Mouse (Mus musculus) erythroid progenitor cell, adult 5-6 weeks (primary cell): ENCODE data around the gene Tcf3. TPM values are rescaled to one million over a fixed set of nuclear protein-coding genes. Genes with fewer than 3 reads are reported as not detected.

Experiments used
- ATAC-seq: replicated peaks from 2 replicates; pipeline ENCODE4 v1.8.0; 2016; ENCODE audit warnings: moderate number of reproducible peaks, mild to moderate bottlenecking, moderate TSS enrichment, inconsistent platforms; ENCODE audit not compliant: poor library complexity, low FRiP score, severe bottlenecking
- total RNA-seq, 2 experiments: library from RNA; stranded (forward) in 1 of 2; stranded (reverse) in 1 of 2; fragments of 150-400 nt in 1 of 2; fragments of 186-747, 209-891 nt in 1 of 2; gene quantifications; 2 replicates each; pipeline versions ENCODE4 v1.2.3 to v1.2.4; 2015 to 2017; ENCODE audit warnings: low replicate concordance in 2 of 2

The Tcf3 gene
- total RNA-seq, 2 experiments from 2014 or later: 127 to 145 TPM

DNA sequence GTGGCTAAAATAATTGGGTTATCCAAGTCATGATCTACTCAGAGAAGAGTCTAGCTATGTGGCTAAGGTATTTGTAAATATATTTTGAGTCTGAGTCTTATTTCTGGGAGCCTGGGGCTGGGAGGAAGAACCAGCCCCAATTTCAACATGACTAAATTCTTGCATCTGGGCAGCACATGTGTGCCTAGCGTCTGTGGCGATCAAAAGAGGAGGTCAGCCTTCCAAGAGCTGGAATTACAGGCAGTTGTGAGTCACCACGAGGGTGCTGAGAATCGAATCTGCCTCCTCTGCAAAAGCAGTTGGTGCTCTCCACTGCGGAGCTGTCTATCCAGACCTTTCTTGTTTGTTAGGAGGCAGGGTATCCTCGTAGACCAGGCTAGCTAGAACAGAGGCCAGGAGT, 67.7 kb downstream of the Tcf3 start:
- no peak for ATAC-seq

DNA sequence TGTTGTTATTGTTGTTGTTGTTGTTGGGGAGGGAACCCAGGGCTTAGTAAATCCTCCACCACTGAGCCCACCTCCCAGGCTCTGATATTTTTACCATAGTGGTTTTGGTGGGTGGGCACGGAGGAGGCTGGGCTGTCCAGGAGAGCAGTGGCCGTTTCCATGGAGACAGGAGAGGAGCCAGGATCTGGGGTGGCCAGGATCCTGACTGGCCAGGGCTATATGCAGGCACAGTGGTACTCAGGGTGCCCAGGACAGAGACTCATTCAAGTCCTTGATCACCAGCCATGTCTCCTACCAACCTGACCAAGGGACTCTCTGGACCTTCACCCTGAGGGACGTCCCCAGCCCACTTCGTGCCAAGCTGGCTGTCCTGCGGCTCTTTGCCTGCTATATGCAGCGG, 69.7 kb downstream of the Tcf3 start:
- no peak for ATAC-seq

Other genes with a start within 250 kb of the Tcf3 start
- gene Mum1, start 207.2 kb downstream of the Tcf3 start, total RNA-seq (2015; ENCODE audit: low replicate concordance): 26.3 and 59.5 TPM in 2 replicates
- gene Mum1, start 207.2 kb downstream of the Tcf3 start, total RNA-seq (2017; ENCODE audit: low replicate concordance): 65.3 and 74.2 TPM in 2 replicates
- 87.6 and 109 TPM in 2 replicates for gene Ndufs7, start 184.5 kb downstream of the Tcf3 start, total RNA-seq (2015; ENCODE audit: low replicate concordance)
- 43.9 and 66.0 TPM in 2 replicates for gene Ndufs7, start 184.5 kb downstream of the Tcf3 start, total RNA-seq (2017; ENCODE audit: low replicate concordance)
- gene Gamt, start 172.6 kb downstream of the Tcf3 start, total RNA-seq (2015; ENCODE audit: low replicate concordance): 1.4 TPM in 1 of 2 replicates, not detected in the other
- not detected in 2 replicates for gene Gamt, start 172.6 kb downstream of the Tcf3 start, total RNA-seq (2017; ENCODE audit: low replicate concordance)
- 35.6 and 83.6 TPM in 2 replicates for gene Dazap1, start 172.2 kb downstream of the Tcf3 start, total RNA-seq (2015; ENCODE audit: low replicate concordance)
- gene Dazap1, start 172.2 kb downstream of the Tcf3 start, total RNA-seq (2017; ENCODE audit: low replicate concordance): 72.0 and 102 TPM in 2 replicates
- 689 and 862 TPM in 2 replicates for gene Rps15, start 141.2 kb downstream of the Tcf3 start, total RNA-seq (2015; ENCODE audit: low replicate concordance)
- gene Rps15, start 141.2 kb downstream of the Tcf3 start, total RNA-seq (2017; ENCODE audit: low replicate concordance): 557 and 668 TPM in 2 replicates
- gene Apc2, start 137.7 kb downstream of the Tcf3 start, total RNA-seq (2015; ENCODE audit: low replicate concordance): not detected in 2 replicates
- 0.13 TPM in 1 of 2 replicates, not detected in the other for gene Apc2, start 137.7 kb downstream of the Tcf3 start, total RNA-seq (2017; ENCODE audit: low replicate concordance)
- 7.2 and 13.4 TPM in 2 replicates for gene 2310011J03Rik, start 113.1 kb downstream of the Tcf3 start, total RNA-seq (2015; ENCODE audit: low replicate concordance)
- gene 2310011J03Rik, start 113.1 kb downstream of the Tcf3 start, total RNA-seq (2017; ENCODE audit: low replicate concordance): 6.1 and 10.8 TPM in 2 replicates
- not detected in 2 replicates for gene Pcsk4, start 104.1 kb downstream of the Tcf3 start, total RNA-seq (2015; ENCODE audit: low replicate concordance)
- 1.0 TPM in 1 of 2 replicates, not detected in the other for gene Pcsk4, start 104.1 kb downstream of the Tcf3 start, total RNA-seq (2017; ENCODE audit: low replicate concordance)
- gene Reep6, start 103.7 kb downstream of the Tcf3 start, total RNA-seq (2015; ENCODE audit: low replicate concordance): 17.2 and 22.3 TPM in 2 replicates
- 16.8 and 18.2 TPM in 2 replicates for gene Reep6, start 103.7 kb downstream of the Tcf3 start, total RNA-seq (2017; ENCODE audit: low replicate concordance)
- gene Adamtsl5, start 85.2 kb downstream of the Tcf3 start, total RNA-seq (2015; ENCODE audit: low replicate concordance): 0.84 TPM in 1 of 2 replicates, not detected in the other
- gene Adamtsl5, start 85.2 kb downstream of the Tcf3 start, total RNA-seq (2017; ENCODE audit: low replicate concordance): 0.13 and 30.2 TPM in 2 replicates
- not detected in 2 replicates for gene Plk5, start 77.2 kb downstream of the Tcf3 start, total RNA-seq (2015; ENCODE audit: low replicate concordance)
- not detected in 2 replicates for gene Plk5, start 77.2 kb downstream of the Tcf3 start, total RNA-seq (2017; ENCODE audit: low replicate concordance)
- 1.4 TPM in 1 of 2 replicates, not detected in the other for gene Mex3d, start 46.0 kb downstream of the Tcf3 start, total RNA-seq (2015; ENCODE audit: low replicate concordance)
- 6.7 TPM in 1 of 2 replicates, not detected in the other for gene Mex3d, start 46.0 kb downstream of the Tcf3 start, total RNA-seq (2017; ENCODE audit: low replicate concordance)
- gene Mbd3, start 34.1 kb downstream of the Tcf3 start, total RNA-seq (2015; ENCODE audit: low replicate concordance): 33.5 TPM in 2 replicates
- gene Mbd3, start 34.1 kb downstream of the Tcf3 start, total RNA-seq (2017; ENCODE audit: low replicate concordance): 39.7 and 45.8 TPM in 2 replicates
- gene Uqcr11, start 26.8 kb downstream of the Tcf3 start, total RNA-seq (2015; ENCODE audit: low replicate concordance): 65.8 and 80.0 TPM in 2 replicates
- gene Uqcr11, start 26.8 kb downstream of the Tcf3 start, total RNA-seq (2017; ENCODE audit: low replicate concordance): 67.9 and 87.3 TPM in 2 replicates
- not detected in 2 replicates for gene Onecut3, start 61.2 kb upstream of the Tcf3 start, total RNA-seq (2015; ENCODE audit: low replicate concordance)
- not detected in 2 replicates for gene Onecut3, start 61.2 kb upstream of the Tcf3 start, total RNA-seq (2017; ENCODE audit: low replicate concordance)
- gene Atp8b3, start 105.5 kb upstream of the Tcf3 start, total RNA-seq (2015; ENCODE audit: low replicate concordance): not detected in 2 replicates
- 0.39 TPM in 1 of 2 replicates, not detected in the other for gene Atp8b3, start 105.5 kb upstream of the Tcf3 start, total RNA-seq (2017; ENCODE audit: low replicate concordance)
- 33.5 and 35.7 TPM in 2 replicates for gene Rexo1, start 127.9 kb upstream of the Tcf3 start, total RNA-seq (2015; ENCODE audit: low replicate concordance)
- gene Rexo1, start 127.9 kb upstream of the Tcf3 start, total RNA-seq (2017; ENCODE audit: low replicate concordance): 16.3 and 25.7 TPM in 2 replicates
- gene Klf16, start 143.7 kb upstream of the Tcf3 start, total RNA-seq (2015; ENCODE audit: low replicate concordance): 8.4 and 9.4 TPM in 2 replicates
- 9.9 and 14.1 TPM in 2 replicates for gene Klf16, start 143.7 kb upstream of the Tcf3 start, total RNA-seq (2017; ENCODE audit: low replicate concordance)
- gene Abhd17a, start 156.7 kb upstream of the Tcf3 start, total RNA-seq (2015; ENCODE audit: low replicate concordance): 44.7 and 49.0 TPM in 2 replicates
- 5.5 and 30.7 TPM in 2 replicates for gene Abhd17a, start 156.7 kb upstream of the Tcf3 start, total RNA-seq (2017; ENCODE audit: low replicate concordance)
- 8.8 and 10.5 TPM in 2 replicates for gene Scamp4, start 169.2 kb upstream of the Tcf3 start, total RNA-seq (2015; ENCODE audit: low replicate concordance)
- gene Scamp4, start 169.2 kb upstream of the Tcf3 start, total RNA-seq (2017; ENCODE audit: low replicate concordance): 2.3 and 6.9 TPM in 2 replicates
- gene Adat3, start 169.2 kb upstream of the Tcf3 start, total RNA-seq (2015; ENCODE audit: low replicate concordance): not detected in 2 replicates
- 1.4 TPM in 1 of 2 replicates, not detected in the other for gene Adat3, start 169.2 kb upstream of the Tcf3 start, total RNA-seq (2017; ENCODE audit: low replicate concordance)
- gene Gm49322, start 172.4 kb upstream of the Tcf3 start, total RNA-seq (2015; ENCODE audit: low replicate concordance): 0.72 and 1.7 TPM in 2 replicates
- gene Gm49322, start 172.4 kb upstream of the Tcf3 start, total RNA-seq (2017; ENCODE audit: low replicate concordance): 0.64 and 5.4 TPM in 2 replicates
- 31.4 and 58.0 TPM in 2 replicates for gene Csnk1g2, start 189.2 kb upstream of the Tcf3 start, total RNA-seq (2015; ENCODE audit: low replicate concordance)
- 50.1 and 62.4 TPM in 2 replicates for gene Csnk1g2, start 189.2 kb upstream of the Tcf3 start, total RNA-seq (2017; ENCODE audit: low replicate concordance)
- gene Btbd2, start 223.4 kb upstream of the Tcf3 start, total RNA-seq (2015; ENCODE audit: low replicate concordance): 2.9 and 3.8 TPM in 2 replicates
- gene Btbd2, start 223.4 kb upstream of the Tcf3 start, total RNA-seq (2017; ENCODE audit: low replicate concordance): 9.2 and 25.3 TPM in 2 replicates
- gene Mknk2, start 244.5 kb upstream of the Tcf3 start, total RNA-seq (2015; ENCODE audit: low replicate concordance): 78.2 and 83.0 TPM in 2 replicates
- gene Mknk2, start 244.5 kb upstream of the Tcf3 start, total RNA-seq (2017; ENCODE audit: low replicate concordance): 49.4 and 67.6 TPM in 2 replicates